Mouse (Mus musculus) embryo, embryonic 10.5 days (tissue): Measurements from ENCODE around the gene Pcp4.

Experiments
- DNase-seq: peaks from one replicate; pipeline ENCODE4 v3.0.0-alpha.2; 2015; ENCODE audit warnings: low spot score

Gene Pcp4

DNA sequence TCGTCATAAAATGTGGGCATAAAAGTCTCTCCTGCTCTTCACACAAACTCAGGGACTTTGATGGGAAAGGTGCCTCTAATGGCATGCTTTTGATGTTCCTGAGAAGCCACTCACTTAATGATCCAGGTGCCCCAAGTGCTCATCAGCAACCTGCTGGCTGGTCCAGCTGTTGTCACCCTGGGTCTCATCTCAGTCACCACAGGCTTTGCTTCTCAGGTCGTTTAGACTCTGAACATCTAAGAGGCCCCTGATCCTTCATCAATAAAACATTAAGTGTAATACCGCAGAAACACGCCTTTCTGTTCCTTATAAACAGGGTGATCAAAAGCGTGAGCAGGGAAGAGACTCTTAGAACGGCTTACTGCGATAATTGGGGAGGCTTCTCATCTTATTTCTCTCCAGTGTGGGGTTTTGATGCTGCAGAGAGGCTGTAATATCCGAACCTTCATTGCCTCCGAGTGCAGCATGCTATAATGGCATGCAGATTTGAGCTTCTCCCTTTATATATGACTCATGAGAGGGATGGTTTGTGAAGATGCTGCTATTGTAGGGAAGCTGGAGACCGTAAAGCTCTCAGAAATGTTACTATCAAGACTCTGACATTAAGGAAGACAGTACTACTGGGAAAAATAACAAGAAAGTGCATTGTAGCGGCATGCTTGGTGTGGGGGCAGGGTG lies 19.7 kb downstream of the Pcp4 start:
- DNase-seq, result no peak

- no peak for DNase-seq
Observed at GRCm38 (mm10) chr16:96488038-96488437, 20.6 kb downstream of the Pcp4 start.

- no peak for DNase-seq
Observed at GRCm38 (mm10) chr16:96491530-96491929, 24.1 kb downstream of the Pcp4 start.

GRCm38 (mm10) chr16:96494079-96494478 lies 26.7 kb downstream of the Pcp4 start:
- DNase-seq, result no peak

- no peak for DNase-seq
Observed at GRCm38 (mm10) chr16:96498951-96499350, 31.5 kb downstream of the Pcp4 start.

DNA sequence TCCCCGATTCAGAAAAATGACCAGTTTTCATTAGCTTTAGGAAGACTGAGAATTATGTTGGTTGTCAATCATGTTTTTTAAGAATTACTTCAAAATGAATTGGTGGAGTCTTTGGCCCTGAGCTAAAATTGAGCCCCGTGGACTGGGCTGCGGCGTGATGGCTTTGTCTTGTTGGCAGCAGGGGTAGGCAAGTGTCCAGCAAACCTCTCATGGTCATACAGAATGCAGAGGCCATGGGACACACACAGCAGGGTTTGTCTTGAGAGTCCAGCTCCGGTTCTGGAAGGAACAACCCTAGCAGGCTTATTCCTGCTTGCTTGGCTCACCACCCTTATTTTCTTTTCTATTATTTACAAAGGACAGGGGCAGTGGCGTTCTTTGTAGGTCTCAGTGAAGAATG lies 33.8 kb downstream of the Pcp4 start:
- no peak for DNase-seq

DNA sequence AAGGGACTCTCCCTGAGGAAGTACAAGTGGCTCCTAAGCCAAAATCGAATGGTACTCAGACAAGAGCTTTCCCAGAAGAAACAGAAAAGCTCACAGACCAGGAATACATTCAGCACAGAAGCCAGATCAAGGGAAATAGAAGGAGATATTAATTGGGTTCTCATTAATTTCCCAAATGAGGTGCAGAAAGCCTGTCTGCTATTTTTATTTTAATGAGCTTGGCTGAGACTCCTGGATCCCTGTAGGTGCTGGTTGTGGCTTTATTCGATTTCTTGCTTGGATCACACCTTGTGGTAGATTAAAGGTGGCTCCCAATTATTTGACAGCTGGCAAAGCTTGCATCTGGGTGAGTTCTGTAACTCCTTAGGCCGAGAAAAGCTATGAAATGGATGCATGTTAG lies 35.2 kb downstream of the Pcp4 start:
- no peak for DNase-seq

GRCm38 (mm10) chr16:96514466-96514865 lies 47.1 kb downstream of the Pcp4 start:
- DNase-seq, result no peak

DNA sequence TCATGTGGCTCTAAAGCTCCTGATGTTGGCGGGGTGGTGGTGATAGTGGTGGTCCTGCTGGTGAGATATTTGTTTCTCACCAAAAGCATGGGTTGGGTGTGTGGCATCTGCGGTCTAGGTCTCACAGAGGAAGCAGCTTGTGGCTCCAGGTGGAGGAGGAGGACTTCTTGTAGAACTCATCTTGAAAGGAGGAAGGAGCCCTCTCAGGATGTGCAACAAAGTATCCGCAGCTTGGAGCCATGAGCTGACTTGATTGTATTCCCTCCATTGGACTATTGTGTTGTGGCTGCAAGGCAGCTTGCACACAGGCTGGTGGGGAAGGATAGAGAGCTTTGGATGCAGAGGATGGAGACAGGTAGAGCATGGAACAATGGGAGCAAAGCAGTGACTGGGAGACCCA lies 60.1 kb downstream of the Pcp4 start:
- no peak for DNase-seq

DNA sequence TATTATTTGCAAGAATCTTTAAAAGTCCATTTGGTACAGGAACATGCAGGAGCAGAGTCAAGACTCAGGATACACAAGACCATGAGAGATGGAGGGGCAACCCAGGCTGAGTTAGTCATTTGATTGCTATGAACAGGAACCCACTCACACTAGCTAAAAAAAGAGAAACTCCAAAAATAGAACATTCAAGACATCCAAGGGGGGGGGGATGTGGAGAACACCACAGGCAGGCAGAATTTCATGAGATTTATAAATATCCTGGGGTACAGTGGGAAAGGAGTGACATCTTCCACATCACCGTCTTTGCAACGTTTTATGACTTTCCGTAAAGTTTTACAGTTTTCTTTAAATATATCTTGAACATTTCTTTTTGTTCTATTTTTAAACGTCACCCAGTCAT lies 61.1 kb downstream of the Pcp4 start:
- DNase-seq, result no peak

GRCm38 (mm10) chr16:96529896-96530568 lies 62.6 kb downstream of the Pcp4 start:
- DNase-seq, result no peak

- DNase-seq, result no peak
Observed at GRCm38 (mm10) chr16:96530569-96530898, 63.1 kb downstream of the Pcp4 start.

GRCm38 (mm10) chr16:96531029-96531428 lies 63.6 kb downstream of the Pcp4 start:
- no peak for DNase-seq

DNA sequence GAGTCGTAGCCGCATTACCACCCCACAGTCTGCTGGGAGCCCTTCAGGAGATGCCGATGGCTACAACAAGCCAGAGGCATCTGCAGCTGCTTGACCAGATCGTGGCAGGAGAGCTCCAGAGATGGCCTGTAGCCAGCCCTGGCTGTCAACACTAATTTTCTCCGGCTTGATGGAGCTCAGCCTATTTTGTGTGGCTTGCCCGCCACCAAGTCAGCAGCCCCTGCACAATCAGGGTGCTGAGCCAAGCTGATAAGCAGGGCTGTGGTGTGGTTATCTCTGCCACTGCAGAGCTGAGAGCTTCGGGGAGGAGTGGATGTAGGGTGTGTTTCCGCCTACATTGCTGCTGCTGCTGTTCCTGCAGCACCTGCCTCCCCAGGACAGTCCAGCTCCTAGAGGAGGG lies 66.3 kb downstream of the Pcp4 start:
- no peak for DNase-seq

DNA sequence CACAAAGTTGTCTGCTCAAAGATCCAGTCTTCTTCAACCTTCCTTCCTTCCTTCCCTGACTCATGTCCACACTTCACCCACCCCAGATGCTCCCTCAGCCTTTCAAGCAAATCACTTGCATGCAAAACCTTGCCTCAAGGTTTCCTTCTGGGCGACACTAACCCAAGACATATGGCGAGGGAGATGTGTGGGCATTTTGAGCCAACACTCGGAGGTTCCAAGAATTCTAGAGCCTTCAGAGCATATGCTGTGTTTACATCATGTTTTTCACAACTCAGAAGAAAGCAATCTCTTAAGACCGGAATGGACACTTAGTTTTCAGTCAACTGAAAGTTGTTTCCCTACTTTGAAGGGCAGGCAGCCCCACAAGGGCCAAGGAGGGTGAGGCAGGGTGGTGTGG lies 67.9 kb downstream of the Pcp4 start:
- DNase-seq, result no peak

GRCm38 (mm10) chr16:96536426-96536825 lies 69.0 kb downstream of the Pcp4 start:
- no peak for DNase-seq

GRCm38 (mm10) chr16:96539091-96539490 lies 71.7 kb downstream of the Pcp4 start:
- no peak for DNase-seq

DNA sequence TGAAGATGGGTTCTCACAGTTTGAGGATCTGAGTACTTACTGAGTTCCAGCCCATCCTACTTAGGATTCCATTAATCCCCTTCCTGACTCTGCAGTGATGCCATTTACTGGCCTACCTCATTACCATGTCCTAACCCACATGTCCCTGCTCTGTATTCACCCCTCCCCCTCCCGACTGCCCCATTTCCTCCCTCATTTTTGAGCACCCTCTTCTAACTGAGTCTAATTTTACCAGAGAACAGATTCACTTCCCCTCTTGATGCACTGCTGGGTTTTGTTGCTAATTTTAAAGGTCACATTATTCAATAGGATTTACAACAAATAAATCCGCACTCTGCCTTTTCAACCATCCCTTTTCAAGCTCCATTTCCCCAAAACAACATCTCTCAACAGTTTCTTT lies 73.7 kb downstream of the Pcp4 start:
- DNase-seq, result no peak

- no peak for DNase-seq
Observed at GRCm38 (mm10) chr16:96552680-96553079, 85.3 kb downstream of the Pcp4 start.

- DNase-seq, result no peak
Observed at GRCm38 (mm10) chr16:96555412-96555811, 88.0 kb downstream of the Pcp4 start.

- no peak for DNase-seq
Observed at GRCm38 (mm10) chr16:96556621-96557020, 89.2 kb downstream of the Pcp4 start.

- no peak for DNase-seq
Observed at GRCm38 (mm10) chr16:96558341-96558740, 90.9 kb downstream of the Pcp4 start.

DNA sequence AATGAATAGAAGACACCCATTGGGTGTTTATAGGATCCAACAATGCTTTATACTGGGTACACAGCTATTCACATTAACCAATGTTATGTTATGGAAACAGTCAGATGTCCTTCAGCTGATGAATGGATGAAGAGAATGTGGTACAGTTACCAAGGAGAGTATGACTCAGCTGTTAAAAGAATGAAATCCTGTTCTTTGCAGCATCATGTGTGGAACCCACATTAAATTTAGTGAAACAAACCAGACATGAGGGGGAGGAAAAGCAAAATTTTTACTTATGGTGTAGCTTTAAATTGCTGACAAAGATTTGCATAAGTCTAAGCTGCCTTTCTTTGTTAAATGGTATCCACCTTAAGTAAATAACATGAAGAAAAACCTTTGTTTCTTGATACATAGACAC lies 92.4 kb downstream of the Pcp4 start:
- no peak for DNase-seq
